Mouse (Mus musculus): ENCODE measurements at regions not wholly inside any gene's neighbourhood (a gene's known extent, or its start where the extent isn't known, plus 50 kb on each side); places are given as distances from the start of the nearest gene placed in this dataset.

DNA sequence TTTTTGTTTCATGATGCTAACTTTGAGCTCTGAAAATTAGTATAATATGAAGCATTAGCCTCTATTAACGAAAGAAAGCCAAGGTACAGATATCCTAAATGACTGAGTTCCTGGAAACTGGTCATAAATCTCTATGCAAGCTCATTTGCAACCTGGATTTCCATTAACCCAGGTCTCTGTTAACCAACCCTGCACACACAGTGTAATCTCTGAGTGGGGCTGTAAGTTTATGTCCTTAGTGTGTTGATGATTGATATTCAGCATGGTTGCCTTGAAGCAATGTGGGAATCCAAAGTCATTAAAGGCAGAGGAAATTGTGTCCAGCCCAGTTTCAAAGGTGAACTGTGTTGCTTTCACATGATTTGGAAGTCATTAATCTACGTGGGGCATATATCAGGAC is 225.9 kb upstream of the Lcorl start:
- H3K79me2 ChIP-seq (ENCODE audit: control insufficient read depth, insufficient read depth, low read length, poor library complexity) = no peaks in the 10 kb centered on the region
- H3K4me3 ChIP-seq (ENCODE audit: control insufficient read depth in 1 of 2, insufficient read depth in 1 of 2, low read depth in 2 of 2, low read length in 2 of 2) = no peak overlapping the region
- H3K27ac ChIP-seq (ENCODE audit: control insufficient read depth, low read depth, low read length) = no peak overlapping the region
- H3K27me3 ChIP-seq (ENCODE audit: control insufficient read depth in 1 of 2, insufficient read depth in 2 of 2, low read length in 2 of 2) = no peaks in the 10 kb centered on the region
- no peaks in the 10 kb centered on the region for H3K36me3 ChIP-seq (ENCODE audit: control insufficient read depth in 1 of 2, insufficient read depth in 2 of 2, low read length in 2 of 2)
- H3K4me1 ChIP-seq (ENCODE audit: control insufficient read depth in 1 of 2, insufficient read depth in 2 of 2, low read length in 2 of 2) = no peaks in the 10 kb centered on the region
- H3K9me3 ChIP-seq (replicated peaks; ENCODE audit: insufficient read depth, low read length) = no peaks in the 10 kb centered on the region
- TF ChIP-seq MAFK (IDR thresholded peaks at IDR 0.05; ENCODE audit: borderline replicate concordance, low read depth, low read length) (no peak), POLR2A (IDR thresholded peaks at IDR 0.05; ENCODE audit: control insufficient read depth in 1 of 2, insufficient read depth in 1 of 2, low read depth in 1 of 2, low read length in 2 of 2, poor library complexity in 1 of 2) (no peak), MYC (IDR thresholded peaks at IDR 0.05; ENCODE audit: low read depth, low read length) (no peak)
- no peak for DNase-seq (ENCODE audit: low read depth, low spot score)
- H3K9ac ChIP-seq (ENCODE audit: control insufficient read depth, low read depth, low read length, poor library complexity, severe bottlenecking) = no peak overlapping the region

DNA sequence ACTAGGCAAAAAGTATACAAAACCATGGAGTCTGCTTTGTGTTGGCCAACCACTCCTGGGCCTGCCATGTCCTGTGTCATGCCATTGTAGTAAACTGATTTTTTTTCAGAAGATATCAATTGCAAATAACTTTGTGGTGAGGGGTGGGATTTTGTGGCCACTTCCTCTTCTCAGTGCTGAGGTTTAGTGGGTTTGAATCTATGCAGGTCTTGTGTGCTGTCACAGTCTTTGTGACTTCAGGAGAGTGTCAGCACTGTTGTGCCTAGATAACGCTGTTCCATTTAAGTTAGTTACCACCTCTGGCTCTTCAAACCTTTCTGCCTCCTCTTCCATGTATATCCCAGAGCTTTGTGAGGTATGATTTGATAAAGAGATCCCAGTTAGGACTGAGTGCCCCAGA is 216.3 kb upstream of the Lcorl start:
- no peak for DNase-seq (ENCODE audit: low read depth, low spot score)
- Histone ChIP-seq H3K4me3 (ENCODE audit: control insufficient read depth in 1 of 2, insufficient read depth in 1 of 2, low read depth in 2 of 2, low read length in 2 of 2) (no peak overlapping the region), H3K9me3 (replicated peaks; ENCODE audit: insufficient read depth, low read length) (no peaks in the 10 kb centered on the region), H3K9ac (ENCODE audit: control insufficient read depth, low read depth, low read length, poor library complexity, severe bottlenecking) (no peak overlapping the region), H3K79me2 (ENCODE audit: control insufficient read depth, insufficient read depth, low read length, poor library complexity) (no peaks in the 10 kb centered on the region), H3K36me3 (ENCODE audit: control insufficient read depth in 1 of 2, insufficient read depth in 2 of 2, low read length in 2 of 2) (no peaks in the 10 kb centered on the region), H3K27me3 (ENCODE audit: control insufficient read depth in 1 of 2, insufficient read depth in 2 of 2, low read length in 2 of 2) (no peaks in the 10 kb centered on the region), H3K4me1 (ENCODE audit: control insufficient read depth in 1 of 2, insufficient read depth in 2 of 2, low read length in 2 of 2) (no peaks in the 10 kb centered on the region), H3K27ac (ENCODE audit: control insufficient read depth, low read depth, low read length) (no peak overlapping the region)
- no peak for TF ChIP-seq UBTF (IDR thresholded peaks at IDR 0.05; ENCODE audit: borderline replicate concordance, insufficient read depth, low read depth, low read length)
- TF ChIP-seq POLR2AphosphoS5 (IDR thresholded peaks at IDR 0.05; ENCODE audit: borderline replicate concordance, low read depth, low read length) = no peak
- no peak for TF ChIP-seq NELFE (IDR thresholded peaks at IDR 0.05; ENCODE audit: low read depth, low read length)
- TF ChIP-seq SIN3A (IDR thresholded peaks at IDR 0.05; ENCODE audit: low read length) = no peak
- no peak for TF ChIP-seq POLR2A (IDR thresholded peaks at IDR 0.05; ENCODE audit: control insufficient read depth in 1 of 2, insufficient read depth in 1 of 2, low read depth in 1 of 2, low read length in 2 of 2, poor library complexity in 1 of 2)
- no peak for TF ChIP-seq RAD21 (IDR thresholded peaks at IDR 0.05; ENCODE audit: low read depth, low read length)
- no peak for TF ChIP-seq E2F4 (IDR thresholded peaks at IDR 0.05; ENCODE audit: borderline replicate concordance, low read depth, low read length)
- no peak for TF ChIP-seq CTCF (IDR thresholded peaks at IDR 0.05 in 2 of 3, conservative IDR thresholded peaks at IDR 0.05 in 1 of 3; ENCODE audit: control insufficient read depth in 1 of 3, insufficient read depth in 1 of 3, low read depth in 2 of 3, low read length in 3 of 3, poor library complexity in 1 of 3, severe bottlenecking in 1 of 3)

- no peaks in the 10 kb centered on the region for H3K79me2 ChIP-seq (ENCODE audit: control insufficient read depth, insufficient read depth, low read length, poor library complexity)
- no peak for DNase-seq (ENCODE audit: low read depth, low spot score)
- H3K27me3 ChIP-seq (ENCODE audit: control insufficient read depth in 1 of 2, insufficient read depth in 2 of 2, low read length in 2 of 2) = no peaks in the 10 kb centered on the region
- TF ChIP-seq USF1 (IDR thresholded peaks at IDR 0.05; ENCODE audit: low read depth, low read length) (no peak), POLR2AphosphoS2 (IDR thresholded peaks at IDR 0.05; ENCODE audit: low read length) (no peak), GATA1 (IDR thresholded peaks at IDR 0.05; ENCODE audit: low read depth, low read length) (no peak), GABPA (IDR thresholded peaks at IDR 0.05; ENCODE audit: low read depth, low read length) (no peak), NELFE (IDR thresholded peaks at IDR 0.05; ENCODE audit: low read depth, low read length) (no peak), EP300 (IDR thresholded peaks at IDR 0.05; ENCODE audit: low read depth in 1 of 2, low read length in 2 of 2) (no peak), UBTF (IDR thresholded peaks at IDR 0.05; ENCODE audit: borderline replicate concordance, insufficient read depth, low read depth, low read length) (no peak), KAT2A (conservative IDR thresholded peaks at IDR 0.05; ENCODE audit: low read depth, low read length) (no peak), MYB (IDR thresholded peaks at IDR 0.05; ENCODE audit: low read depth, low read length) (no peak), MAX (IDR thresholded peaks at IDR 0.05; ENCODE audit: low read length) (no peak), ZMIZ1 (IDR thresholded peaks at IDR 0.05; ENCODE audit: low read depth, low read length) (no peak), POLR2AphosphoS5 (IDR thresholded peaks at IDR 0.05; ENCODE audit: borderline replicate concordance, low read depth, low read length) (no peak), JUND (IDR thresholded peaks at IDR 0.05; ENCODE audit: low read depth, low read length) (no peak)
- H3K9me3 ChIP-seq (replicated peaks; ENCODE audit: insufficient read depth, low read length) = no peaks in the 10 kb centered on the region
- H3K4me1 ChIP-seq (ENCODE audit: control insufficient read depth in 1 of 2, insufficient read depth in 2 of 2, low read length in 2 of 2) = no peaks in the 10 kb centered on the region
- H3K4me3 ChIP-seq (ENCODE audit: control insufficient read depth in 1 of 2, insufficient read depth in 1 of 2, low read depth in 2 of 2, low read length in 2 of 2) = no peak overlapping the region
- H3K9ac ChIP-seq (ENCODE audit: control insufficient read depth, low read depth, low read length, poor library complexity, severe bottlenecking) = no peak overlapping the region
- H3K36me3 ChIP-seq (ENCODE audit: control insufficient read depth in 1 of 2, insufficient read depth in 2 of 2, low read length in 2 of 2) = no peaks in the 10 kb centered on the region
- H3K27ac ChIP-seq (ENCODE audit: control insufficient read depth, low read depth, low read length) = no peak overlapping the region
Observed at GRCm38 (mm10) chr5:46073136-46073535, 215.7 kb upstream of the Lcorl start.
